Mouse (Mus musculus) lung, postnatal 10 days (tissue): ENCODE results near the gene Pgm3.

Experiments
- DNase-seq: peaks from one replicate; pipeline ENCODE4 v3.0.0; 2021

Gene Pgm3

DNA sequence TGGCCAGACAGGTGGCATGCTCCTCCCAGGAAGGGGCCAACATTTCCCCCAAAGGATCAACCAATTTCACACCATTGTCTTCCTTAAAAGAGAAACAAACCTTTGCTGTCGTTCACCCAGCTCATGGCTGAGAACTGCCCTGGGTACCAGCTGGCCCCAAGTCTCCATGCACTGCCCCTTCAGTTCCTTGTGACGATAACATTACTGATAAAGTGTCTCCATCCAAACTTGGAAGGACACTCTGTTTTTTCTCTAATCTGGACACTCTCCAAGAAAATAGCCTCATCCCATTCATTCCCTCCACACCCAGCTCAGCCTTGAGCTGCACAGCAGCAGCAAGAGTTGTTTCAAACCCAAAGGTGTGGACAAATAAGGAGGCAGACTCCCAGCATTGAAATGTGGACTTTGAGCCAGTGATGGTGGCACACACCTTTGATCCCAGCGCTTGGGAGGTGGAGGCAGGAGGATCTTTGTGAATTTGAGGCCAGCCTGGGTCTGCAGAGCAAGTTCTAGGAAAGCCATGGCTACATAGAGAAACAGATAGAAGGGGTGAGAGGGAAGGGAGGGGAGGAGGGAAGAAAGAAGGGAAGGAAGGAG lies 2.2 kb downstream of the Pgm3 start:
- no peak for DNase-seq

DNA sequence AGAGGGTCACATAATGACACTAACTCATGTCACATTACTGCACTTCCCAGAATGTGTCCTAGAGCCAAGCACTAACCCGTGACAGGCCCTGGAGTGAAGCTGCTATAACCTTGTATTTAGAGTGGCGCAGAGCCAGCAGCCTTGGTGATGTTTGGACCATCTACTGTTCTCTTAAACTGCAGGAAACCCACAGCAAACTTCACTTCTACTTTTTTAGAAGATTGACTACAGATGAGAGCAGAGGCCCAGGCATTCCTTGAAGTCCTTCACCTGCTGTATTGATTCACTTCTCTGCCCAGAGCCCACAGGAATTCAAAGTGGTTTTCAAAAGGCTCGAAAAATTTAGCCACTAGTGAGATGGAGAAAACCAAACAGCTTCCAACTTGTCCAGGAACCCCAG lies 11.1 kb downstream of the Pgm3 start:
- peak; percentile 34 for DNase-seq

DNA sequence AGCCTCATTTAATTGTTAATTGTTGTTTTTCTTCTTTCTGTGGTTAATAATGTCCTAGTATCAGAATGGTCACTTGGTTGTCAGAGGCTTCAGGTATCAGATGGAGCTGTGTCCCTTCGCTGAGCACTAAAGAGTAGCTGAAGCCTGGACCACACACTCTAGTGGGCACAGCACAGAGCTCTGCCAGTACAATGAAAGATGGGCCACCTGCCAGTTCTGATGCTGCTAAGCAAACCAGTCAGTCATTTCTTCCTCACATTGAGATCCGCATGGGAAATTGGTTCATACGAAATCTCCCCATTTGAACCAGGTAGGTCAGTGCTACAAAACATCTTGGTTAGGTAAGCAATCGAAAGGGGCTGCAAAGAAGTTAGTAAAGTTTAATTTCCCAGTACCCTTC lies 17.0 kb downstream of the Pgm3 start:
- no peak for DNase-seq

DNA sequence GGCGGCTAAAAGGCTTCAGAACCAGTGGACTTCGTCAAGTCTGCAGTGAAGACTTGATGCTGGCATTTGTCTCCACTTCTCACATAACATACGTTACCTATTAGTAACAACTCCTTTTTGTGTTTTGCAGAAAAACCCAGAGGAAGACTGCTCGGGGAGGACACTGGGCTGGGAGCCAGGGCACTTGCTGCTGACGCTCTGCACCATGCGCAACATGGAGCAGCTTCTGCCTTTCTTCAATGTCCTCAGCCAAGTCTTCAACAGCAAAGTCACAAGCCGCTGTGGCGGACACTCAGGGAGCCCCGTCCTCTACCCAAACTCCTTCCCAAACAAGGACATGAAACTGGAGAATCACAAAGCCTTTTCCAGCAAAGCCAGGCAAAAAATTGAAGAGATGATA lies 17.8 kb downstream of the Pgm3 start:
- no peak for DNase-seq

DNA sequence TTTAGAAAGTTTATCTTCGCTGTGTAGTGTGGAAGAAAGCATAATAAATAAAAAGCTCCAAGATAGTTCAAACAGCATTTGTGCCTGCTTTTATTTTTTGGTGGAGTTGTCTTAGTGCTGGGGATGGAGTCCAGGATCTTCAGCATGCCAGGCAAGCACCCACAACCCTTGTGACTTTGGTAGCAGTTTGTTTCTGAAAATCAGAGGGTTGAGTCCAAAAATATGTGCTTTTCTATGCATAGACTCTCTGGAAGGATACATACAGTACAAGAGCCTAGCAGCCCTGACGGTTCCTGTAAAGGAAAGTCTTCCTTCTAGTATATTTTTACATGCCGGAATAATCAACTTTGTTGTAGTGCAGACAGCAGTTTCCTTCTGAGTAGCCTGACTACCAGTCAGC lies 20.9 kb downstream of the Pgm3 start:
- DNase-seq, result no peak

DNA sequence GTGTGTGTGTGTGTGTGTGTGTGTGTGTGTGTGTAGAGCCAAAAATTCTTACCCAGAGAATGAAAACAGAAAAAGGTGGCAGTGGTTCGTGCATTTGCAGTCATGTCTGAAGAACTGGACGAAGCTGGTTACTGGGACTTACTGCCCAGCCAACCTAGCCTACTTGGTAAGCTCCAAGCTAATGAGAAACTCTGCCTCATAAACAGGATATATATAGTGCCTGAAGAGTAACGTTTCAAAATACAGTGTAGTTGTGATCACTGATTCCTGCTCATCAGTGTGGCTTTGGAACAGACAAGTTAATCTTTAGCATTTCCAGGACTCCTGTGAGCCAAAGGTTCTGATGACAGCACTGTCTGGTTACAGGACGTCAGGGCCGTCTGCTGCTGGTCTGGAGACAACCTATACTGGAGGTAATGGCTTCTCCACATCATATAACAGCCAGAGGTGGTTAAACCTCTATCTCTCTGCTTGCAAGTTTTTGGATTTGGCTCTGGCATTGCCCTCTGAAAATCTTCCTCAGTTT lies 21.9 kb downstream of the Pgm3 start:
- DNase-seq, result no peak

DNA sequence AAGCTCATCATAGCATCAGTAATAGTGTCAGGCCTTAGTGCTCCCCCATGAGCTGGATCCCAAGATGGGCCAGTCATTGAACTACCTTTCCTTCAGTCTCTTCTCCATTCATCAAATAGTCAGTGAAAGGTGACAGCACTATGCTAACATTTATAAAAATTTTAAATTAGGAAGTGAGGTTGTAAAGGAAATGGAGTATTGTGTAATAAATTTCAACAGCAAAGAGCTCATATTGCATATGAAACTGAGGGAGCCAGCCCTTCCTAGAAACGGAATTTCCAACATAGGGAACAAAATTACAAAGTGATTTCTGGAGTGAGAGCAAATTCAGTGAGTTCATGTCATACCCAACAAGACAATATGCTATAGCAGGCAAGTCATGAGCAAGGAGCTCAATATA lies 27.1 kb downstream of the Pgm3 start:
- DNase-seq, result no peak

DNA sequence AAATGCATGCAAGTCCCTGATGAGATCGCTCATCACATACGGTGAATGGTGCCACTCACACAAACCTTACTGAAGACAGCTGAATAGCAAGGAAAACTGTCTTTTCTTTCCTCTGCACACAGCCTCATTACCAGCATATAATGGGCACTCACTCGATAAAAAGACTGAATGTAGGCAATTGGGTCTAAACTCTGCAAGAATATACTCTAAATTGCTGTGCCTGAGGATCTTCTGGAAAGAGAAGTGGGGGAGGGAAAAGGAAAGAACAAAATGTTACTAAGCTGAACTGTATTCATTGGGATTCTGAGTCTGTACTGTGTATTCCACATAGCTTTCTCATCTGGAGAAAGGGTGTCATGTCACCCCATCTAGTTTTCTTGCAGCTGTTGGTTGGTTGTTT lies 28.2 kb downstream of the Pgm3 start:
- no peak for DNase-seq

DNA sequence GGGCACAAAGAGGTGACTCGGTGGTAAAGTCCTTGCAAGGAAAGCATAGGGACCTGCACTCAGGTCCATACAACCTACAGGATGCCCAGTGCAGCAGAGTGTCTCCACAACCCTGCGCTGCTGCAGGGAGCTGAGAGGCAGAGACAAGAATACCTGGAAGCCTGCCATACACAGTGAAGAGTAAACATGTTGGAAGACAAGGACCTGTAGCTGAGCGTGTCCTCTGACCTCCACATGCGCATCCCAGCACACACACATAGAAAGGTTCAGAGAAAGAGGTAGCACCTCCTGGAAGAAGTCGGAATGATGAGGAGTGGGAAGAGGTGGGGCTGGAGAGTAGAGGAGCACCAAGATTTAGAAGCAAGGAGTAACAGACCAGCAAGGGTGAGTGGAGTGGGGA lies 37.6 kb downstream of the Pgm3 start:
- DNase-seq, result no peak

DNA sequence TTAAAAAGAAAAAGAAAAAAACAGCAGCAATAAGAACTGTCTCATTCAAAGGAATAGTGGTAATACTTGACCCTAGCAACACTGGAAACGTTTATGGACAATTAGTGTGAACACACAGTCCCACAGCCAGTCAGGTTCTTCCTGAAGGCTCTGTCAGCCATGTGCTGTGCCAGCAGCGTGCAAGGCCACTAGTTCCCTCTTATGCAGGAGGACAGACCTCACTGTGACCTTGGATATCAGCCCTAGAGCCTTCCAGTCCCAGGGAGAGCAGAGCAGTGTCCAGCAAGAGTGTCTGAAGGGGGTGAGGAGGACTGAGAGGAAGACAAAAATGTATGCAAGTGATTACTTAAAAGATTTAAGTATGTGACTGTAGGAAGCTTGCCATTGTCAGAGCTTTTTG lies 46.0 kb downstream of the Pgm3 start:
- DNase-seq, result no peak

DNA sequence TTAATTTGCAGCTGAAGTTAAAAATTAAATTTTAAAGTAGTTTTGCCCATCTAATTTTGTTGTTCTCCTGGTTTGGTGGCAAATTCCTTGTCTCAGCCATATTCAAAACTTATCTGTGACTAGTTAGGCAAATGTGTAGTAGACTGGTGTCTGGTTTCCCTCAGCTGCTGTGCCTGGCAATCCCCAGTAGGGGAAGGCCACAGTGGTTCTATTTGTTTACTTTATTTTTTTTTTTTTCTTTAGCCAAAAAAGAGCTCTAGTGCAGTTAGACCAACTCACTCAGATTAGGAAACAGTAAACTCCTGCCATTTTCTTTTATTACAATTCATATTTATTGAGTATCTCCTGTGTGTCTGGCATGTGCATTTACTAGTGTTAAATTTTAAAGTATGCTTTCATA lies 49.3 kb downstream of the Pgm3 start:
- peak; percentile 4 for DNase-seq

DNA sequence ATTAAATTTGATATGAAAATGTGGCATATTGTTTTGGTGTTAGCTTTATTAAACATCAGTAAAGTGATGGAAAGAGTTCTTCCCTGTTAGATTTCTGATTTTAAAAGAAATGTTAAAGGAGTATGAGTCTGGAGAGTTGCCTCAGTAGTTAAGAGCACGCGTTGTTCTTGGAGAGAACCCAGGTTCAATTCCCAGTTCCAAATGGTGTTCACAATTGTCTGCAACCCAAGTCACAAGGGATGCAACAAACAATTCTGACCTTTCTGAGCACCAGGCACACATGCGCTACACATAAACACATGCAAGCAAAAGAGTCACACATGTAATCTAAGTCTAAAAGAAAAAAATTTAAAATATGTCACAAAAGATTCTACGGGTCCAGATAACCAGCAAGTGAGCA lies 56.8 kb downstream of the Pgm3 start:
- no peak for DNase-seq

DNA sequence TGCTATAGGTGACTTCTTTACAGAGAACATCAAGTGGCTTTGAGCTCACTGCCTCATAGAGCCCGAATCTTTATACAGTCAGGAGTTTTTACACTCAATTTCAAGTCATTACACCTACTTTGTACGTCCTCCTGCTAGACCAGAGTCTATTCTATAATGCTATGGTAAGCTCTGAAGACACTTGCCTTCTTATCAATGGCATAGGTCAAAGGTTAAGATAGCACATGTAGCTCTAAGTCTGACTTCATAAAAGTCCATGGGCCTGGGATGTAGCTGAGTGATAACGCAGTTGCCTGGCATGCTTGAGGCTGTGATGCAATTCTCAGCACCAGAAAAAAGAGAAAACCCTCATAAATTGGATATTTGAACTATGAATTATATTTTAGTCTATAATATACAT lies 57.3 kb downstream of the Pgm3 start:
- DNase-seq, result no peak

DNA sequence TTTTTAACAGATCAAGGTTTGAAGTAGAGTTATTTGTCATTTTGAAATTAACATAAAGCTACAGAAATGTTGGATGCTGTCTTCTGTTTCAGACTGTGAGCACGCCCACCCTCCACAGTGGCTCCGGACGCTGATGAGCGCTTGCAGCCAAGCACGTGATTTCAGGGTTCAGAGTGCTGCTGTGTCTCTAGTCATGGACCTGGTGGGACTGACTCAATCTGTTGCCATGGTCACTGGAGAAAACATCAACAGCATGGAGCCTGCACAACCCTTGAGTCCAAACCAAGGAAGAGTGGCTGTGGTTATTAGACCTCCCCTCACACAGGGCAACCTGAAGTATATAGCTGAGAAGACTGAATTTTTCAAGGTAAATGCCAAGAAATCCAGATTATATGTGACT lies 57.9 kb downstream of the Pgm3 start:
- peak; percentile 2 for DNase-seq

DNA sequence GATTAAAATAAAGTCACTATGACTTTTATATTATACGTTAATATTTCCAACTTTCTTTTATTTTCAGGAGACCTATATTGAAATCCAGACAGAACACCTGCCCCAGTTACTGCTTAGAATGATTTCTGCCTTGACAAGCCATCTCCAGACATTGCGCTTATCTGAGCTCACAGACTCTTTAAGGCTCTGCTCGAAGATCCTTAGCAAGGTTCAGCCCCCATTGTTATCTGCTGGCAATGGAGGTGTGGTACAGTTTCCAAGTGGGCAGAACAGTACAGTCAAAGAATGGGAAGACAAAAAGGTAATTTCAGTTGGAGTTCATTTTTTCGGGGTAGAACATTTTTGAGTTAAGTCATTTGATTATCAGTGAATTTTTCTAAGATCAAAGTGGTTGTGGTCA lies 64.2 kb downstream of the Pgm3 start:
- no peak for DNase-seq
